Mouse (Mus musculus) heart, embryonic 11.5 days (tissue): Measurements from ENCODE around the gene Mccc1. TPM values are rescaled to one million over a fixed set of nuclear protein-coding genes. Genes with fewer than 3 reads are reported as not detected.
A peak's percentile ranks its signal among the peaks of the same experiment; 100 is the strongest.

ENCODE experiments used
- ATAC-seq: fragments of 200-750 bp; cut with Nextera tagmentation; replicated peaks from 2 replicates; pipeline ENCODE4 v1.8.0; 2017; ENCODE audit warnings: moderate library complexity; ENCODE audit not compliant: insufficient number of reproducible peaks, low FRiP score, low TSS enrichment
- H3K27ac ChIP-seq: fragments of 300-500 bp; sonication (generic); 2 replicates; pipeline ENCODE4 v1.5.1; 2014; ENCODE audit warnings: mild to moderate bottlenecking, low read depth, low read length
- H3K27me3 ChIP-seq: fragments of 300-500 bp; sonication (generic); 2 replicates; pipeline ENCODE4 v1.6.1; 2014; ENCODE audit warnings: mild to moderate bottlenecking, low read length, mixed read lengths; ENCODE audit not compliant: control insufficient read depth, insufficient read depth
- H3K36me3 ChIP-seq: fragments of 300-500 bp; sonication (generic); 2 replicates; pipeline ENCODE4 v1.6.1; 2014; ENCODE audit warnings: mild to moderate bottlenecking, low read length, moderate library complexity, mixed read lengths; ENCODE audit not compliant: control insufficient read depth, insufficient read depth
- H3K4me1 ChIP-seq: fragments of 300-500 bp; sonication (generic); 2 replicates; pipeline ENCODE4 v1.6.1; 2014; ENCODE audit warnings: low read length; ENCODE audit not compliant: control insufficient read depth, insufficient read depth
- H3K4me2 ChIP-seq: fragments of 300-500 bp; sonication (generic); 2 replicates; pipeline ENCODE4 v1.6.1; 2014; ENCODE audit warnings: mild to moderate bottlenecking, moderate library complexity
- H3K4me3 ChIP-seq: fragments of 300-500 bp; sonication (generic); 2 replicates; pipeline ENCODE4 v1.5.1; 2014; ENCODE audit warnings: low read depth, low read length
- H3K9ac ChIP-seq: fragments of 300-500 bp; sonication (generic); 2 replicates; pipeline ENCODE4 v1.6.1; 2014; ENCODE audit warnings: mild to moderate bottlenecking, low read depth, low read length, moderate library complexity
- H3K9me3 ChIP-seq: fragments of 300-500 bp; sonication (generic); replicated peaks from 2 replicates; pipeline ENCODE4 v1.6.1; 2016; ENCODE audit warnings: low read length; ENCODE audit not compliant: control insufficient read depth
- WGBS: fragments of 180-500 bp; shearing (Covaris S2); extraction: QIAGEN DNeasy Blood & Tissue Kit; methylation state at CpG from one replicate; pipeline ENCODE4 v1.1.7; 2014; ENCODE audit not compliant: insufficient replicate concordance; 5-methylcytosine and 5-hydroxymethylcytosine counted together
- polyA plus RNA-seq: library from polyadenylated mRNA; unstranded; fragments of >200 nt; fragmentation: Nextera tagmentation; extraction: Ambion mirVana; gene quantifications from 2 replicates; pipeline ENCODE4 v1.2.1, GENCODE M21; 2014

Mccc1 gene
- polyA plus RNA-seq, 1 experiment from 2014 or later = 46.6 TPM

DNA sequence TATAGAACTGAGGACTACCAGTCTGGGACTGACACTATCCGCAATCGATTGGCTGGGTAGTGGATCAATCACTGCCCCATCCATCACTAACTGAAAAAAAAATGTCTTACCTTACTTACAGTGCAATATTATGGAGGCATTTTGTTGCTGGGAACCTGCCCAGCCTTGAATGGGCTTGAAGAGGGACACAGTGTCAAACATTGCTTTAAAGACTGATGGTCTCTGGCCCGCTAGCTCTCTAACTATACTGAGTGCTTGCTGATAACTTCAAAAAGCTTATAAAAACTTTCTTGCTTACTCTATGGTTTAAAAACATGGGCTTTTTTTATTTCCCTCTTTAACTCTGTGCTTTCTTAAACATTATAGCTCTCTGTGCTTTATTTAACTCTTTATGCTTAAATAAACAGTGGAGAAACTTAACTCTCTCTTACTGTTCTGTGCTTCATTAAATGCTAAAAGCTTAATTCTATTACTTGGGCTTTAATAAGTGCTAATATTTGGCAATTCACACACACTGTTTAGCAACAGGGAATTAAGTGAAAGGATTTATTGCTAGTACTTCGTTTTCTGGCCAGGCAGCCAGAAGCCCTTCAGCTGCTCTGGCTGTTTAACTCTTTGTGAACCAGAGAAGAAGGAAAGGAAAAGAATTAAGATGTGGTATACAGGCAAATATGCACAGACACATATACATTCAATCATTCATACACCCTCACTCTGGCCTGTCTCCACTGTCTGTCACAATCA is 8.1 kb upstream of the Mccc1 start:
- Histone ChIP-seq H3K9ac (no peak overlapping the region), H3K4me2 (no peak overlapping the region), H3K36me3 (no peaks in the 10 kb centered on the region), H3K4me3 (no peak overlapping the region), H3K27me3 (no peaks in the 10 kb centered on the region), H3K4me1 (no peaks in the 10 kb centered on the region), H3K9me3 (no peaks in the 10 kb centered on the region), H3K27ac (no peak overlapping the region)
- 72% methylated on average over 4 of the region's 4 CpGs for WGBS
- ATAC-seq = no peak

- no peak for ATAC-seq
- Histone ChIP-seq H3K36me3 (no peaks in the 10 kb centered on the region), H3K9ac (no peak overlapping the region), H3K4me1 (no peaks in the 10 kb centered on the region), H3K4me2 (no peak overlapping the region), H3K4me3 (no peak overlapping the region), H3K27me3 (no peaks in the 10 kb centered on the region), H3K27ac (no peak overlapping the region), H3K9me3 (no peaks in the 10 kb centered on the region)
- 67% methylated on average over 4 of the region's 4 CpGs for WGBS
Observed at GRCm38 (mm10) chr3:36004028-36004895, 3.8 kb upstream of the Mccc1 start.

DNA sequence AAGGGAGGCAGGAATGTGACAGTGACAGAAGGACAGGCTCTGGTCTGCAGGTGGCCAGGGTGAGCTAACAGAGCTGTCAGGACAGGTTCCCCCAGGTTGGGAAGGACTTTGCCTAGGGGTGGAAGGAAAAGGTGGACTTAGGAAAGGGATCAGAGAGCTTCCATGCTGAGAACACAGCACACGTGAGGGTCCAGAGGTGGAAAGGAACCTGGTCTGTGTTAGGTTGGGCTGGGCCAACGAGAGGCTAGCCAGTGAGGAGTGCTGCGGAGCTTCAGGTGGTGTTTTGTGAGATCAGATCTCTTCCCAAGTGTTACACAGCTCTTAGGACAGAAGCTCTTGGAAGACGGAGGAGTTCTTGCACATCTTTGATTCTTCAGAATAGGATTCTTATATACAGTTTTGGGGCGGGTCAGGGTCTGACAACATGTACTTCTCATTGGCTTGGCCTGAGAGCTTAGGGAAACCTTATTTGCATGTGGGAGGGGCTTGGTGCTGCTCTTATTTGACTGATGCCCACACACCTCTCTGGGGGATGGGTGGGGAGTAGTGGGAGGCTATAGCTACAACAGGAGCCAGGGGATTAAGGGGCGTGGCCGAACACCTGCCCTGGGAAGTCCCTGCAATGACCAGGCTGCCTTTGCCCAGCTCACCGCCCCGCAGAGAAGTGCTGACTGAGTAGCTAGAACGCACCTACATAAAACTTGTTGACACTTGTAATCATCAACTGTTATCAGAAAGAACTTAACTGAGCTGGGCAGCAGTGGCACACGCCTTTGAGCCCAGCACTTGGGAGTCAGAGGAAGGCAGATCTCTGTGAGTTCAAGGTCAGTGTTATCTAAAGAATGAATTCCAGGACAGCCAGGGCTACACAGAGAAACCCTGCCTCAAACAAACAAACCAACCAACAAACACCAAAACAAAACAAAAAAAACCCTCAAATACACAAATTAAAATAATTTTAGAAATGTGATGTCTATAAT is 5.6 kb downstream of the Mccc1 start:
- no peak overlapping the region for H3K4me2 ChIP-seq

DNA sequence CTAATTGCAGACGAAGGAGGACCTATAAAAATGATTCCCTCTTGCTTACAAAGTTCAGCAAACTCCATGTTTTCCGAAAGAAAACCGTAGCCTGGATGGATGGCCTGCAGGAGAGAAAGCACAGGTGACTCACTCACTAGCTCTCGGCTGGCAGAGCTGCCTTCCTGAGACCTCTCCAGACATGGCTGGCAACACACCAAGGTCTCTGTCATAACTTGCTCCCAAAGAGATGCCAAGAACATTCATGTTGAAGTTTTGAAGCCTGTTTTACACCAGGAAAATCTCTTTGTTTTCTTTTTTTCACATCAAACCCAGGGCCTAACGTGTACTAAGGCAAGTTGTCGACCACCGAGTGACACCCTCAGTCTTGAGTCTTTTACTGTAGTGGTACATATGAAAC is 9.8 kb downstream of the Mccc1 start:
- Histone ChIP-seq H3K4me1 (no peaks in the 10 kb centered on the region), H3K27ac (no peak overlapping the region), H3K9ac (no peak overlapping the region), H3K36me3 (peaks cover 11% of the 10 kb centered on the region), H3K9me3 (no peaks in the 10 kb centered on the region), H3K4me3 (no peak overlapping the region), H3K27me3 (no peaks in the 10 kb centered on the region), H3K4me2 (no peak overlapping the region)
- no peak for ATAC-seq
- WGBS = 82% methylated on average over 7 of the region's 7 CpGs

More for the DNA sequence above, 5.6 kb downstream of the Mccc1 start:
- Histone ChIP-seq H3K9ac (no peak overlapping the region), H3K36me3 (peaks cover 3% of the 10 kb centered on the region), H3K4me3 (no peak overlapping the region), H3K4me1 (no peaks in the 10 kb centered on the region), H3K27ac (0 out of 2 replicates have a peak overlapping the region, but pooled peaks have one; percentile 7), H3K27me3 (no peaks in the 10 kb centered on the region), H3K9me3 (no peaks in the 10 kb centered on the region)
- 50% methylated on average over 11 of the region's 11 CpGs for WGBS
- peak; percentile 39; the same call in 1 of the 2 replicates for ATAC-seq

DNA sequence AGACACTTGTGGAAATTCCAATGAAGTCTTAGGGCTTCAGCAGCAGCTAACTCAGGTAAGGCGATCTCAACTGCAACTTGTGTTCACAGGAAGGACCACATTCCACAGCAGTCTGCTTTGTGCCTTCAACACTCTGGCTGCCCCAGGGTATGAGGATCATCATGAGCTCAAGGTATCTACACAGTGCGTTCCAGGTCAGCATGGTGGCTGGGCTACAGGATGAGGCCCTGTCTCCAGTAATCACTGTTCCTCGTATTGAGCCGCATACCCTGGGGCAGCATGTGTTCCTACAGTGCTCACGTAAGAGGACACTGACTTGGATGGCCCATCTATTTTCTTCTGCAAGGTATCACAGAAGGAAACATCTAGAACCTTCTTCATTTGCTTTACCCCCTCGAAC is 12.4 kb downstream of the Mccc1 start:
- no peak for ATAC-seq
- Histone ChIP-seq H3K4me1 (no peaks in the 10 kb centered on the region), H3K4me2 (no peak overlapping the region), H3K27me3 (no peaks in the 10 kb centered on the region), H3K4me3 (no peak overlapping the region), H3K9ac (no peak overlapping the region), H3K36me3 (peaks cover 13% of the 10 kb centered on the region), H3K9me3 (no peaks in the 10 kb centered on the region), H3K27ac (no peak overlapping the region)
- WGBS = 91% methylated on average over 6 of the region's 6 CpGs

DNA sequence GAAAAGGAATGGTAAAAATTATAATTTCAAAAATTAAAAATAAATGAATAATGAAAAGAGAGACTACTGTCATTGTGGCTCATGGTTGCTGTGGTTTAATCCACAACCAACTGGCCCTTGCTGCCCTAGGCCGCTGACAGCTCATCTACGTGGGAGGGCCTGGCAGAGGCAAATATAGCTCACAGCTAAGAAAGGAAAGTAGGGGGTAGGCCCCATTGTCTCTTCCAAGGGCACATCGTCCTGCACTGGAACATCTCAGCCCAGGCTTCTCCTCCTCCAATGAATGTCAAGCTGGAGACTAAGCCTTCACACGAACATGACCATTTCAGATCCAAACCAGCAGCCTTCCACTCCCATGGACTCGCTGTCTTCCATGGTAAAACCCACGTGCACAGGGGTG is 14.2 kb downstream of the Mccc1 start:
- no peak overlapping the region for H3K4me2 ChIP-seq
- H3K4me3 ChIP-seq = no peak overlapping the region
- H3K36me3 ChIP-seq = peaks cover 14% of the 10 kb centered on the region
- WGBS = 75% methylated on average over 6 of the region's 6 CpGs
- no peak overlapping the region for H3K9ac ChIP-seq
- no peak for ATAC-seq
- H3K4me1 ChIP-seq = no peaks in the 10 kb centered on the region
- H3K9me3 ChIP-seq = no peaks in the 10 kb centered on the region
- no peaks in the 10 kb centered on the region for H3K27me3 ChIP-seq
- H3K27ac ChIP-seq = no peak overlapping the region

DNA sequence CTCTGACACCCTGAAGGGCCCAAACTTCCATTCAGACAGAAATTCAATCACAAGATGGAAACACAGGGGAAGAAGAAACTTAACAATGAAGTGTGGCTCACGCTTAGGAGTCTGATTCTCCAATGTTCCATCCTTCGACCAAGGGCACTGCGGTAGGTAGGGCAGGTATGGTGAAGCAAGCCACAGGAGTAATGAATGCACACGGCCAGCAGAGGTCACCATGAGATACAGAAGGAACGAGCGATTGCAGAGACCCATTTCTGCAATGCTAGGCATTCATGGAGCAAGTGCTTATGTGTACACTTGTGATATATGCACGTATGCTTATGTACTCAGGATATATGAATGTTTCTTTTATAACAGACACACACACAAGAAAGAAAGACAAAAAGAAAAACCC is 26.9 kb downstream of the Mccc1 start:
- H3K9me3 ChIP-seq = no peaks in the 10 kb centered on the region
- no peak overlapping the region for H3K27ac ChIP-seq
- ATAC-seq = no peak
- no peak overlapping the region for H3K9ac ChIP-seq
- peaks cover 7% of the 10 kb centered on the region for H3K36me3 ChIP-seq
- no peak overlapping the region for H3K4me2 ChIP-seq
- no peaks in the 10 kb centered on the region for H3K27me3 ChIP-seq
- H3K4me3 ChIP-seq = no peak overlapping the region
- 67% methylated on average over 7 of the region's 7 CpGs for WGBS
- no peaks in the 10 kb centered on the region for H3K4me1 ChIP-seq

GRCm38 (mm10) chr3:35972985-35973384 is 27.5 kb downstream of the Mccc1 start:
- Histone ChIP-seq H3K4me2 (no peak overlapping the region), H3K36me3 (peaks cover 7% of the 10 kb centered on the region), H3K27me3 (no peaks in the 10 kb centered on the region), H3K9me3 (no peaks in the 10 kb centered on the region), H3K4me3 (no peak overlapping the region), H3K27ac (no peak overlapping the region), H3K4me1 (no peaks in the 10 kb centered on the region), H3K9ac (no peak overlapping the region)
- ATAC-seq = no peak
- WGBS = 78% methylated on average over 4 of the region's 4 CpGs
